Mouse (Mus musculus) thymus, postnatal 10 days (tissue): ENCODE data around the gene Sirt2.

Experiments used
- DNase-seq, 2 experiments: peaks; one replicate each; pipeline ENCODE4 v3.0.0; 2021; ENCODE audit warnings: low spot score in 2 of 2

The Sirt2 gene

GRCm38 (mm10) chr7:28833723-28834347, 67.3 kb downstream of the Sirt2 start, which contains the start of gene Lgals4:
Gene Lgals4 (plus strand): TSS chr7:28833854.
- no peak for DNase-seq

DNA sequence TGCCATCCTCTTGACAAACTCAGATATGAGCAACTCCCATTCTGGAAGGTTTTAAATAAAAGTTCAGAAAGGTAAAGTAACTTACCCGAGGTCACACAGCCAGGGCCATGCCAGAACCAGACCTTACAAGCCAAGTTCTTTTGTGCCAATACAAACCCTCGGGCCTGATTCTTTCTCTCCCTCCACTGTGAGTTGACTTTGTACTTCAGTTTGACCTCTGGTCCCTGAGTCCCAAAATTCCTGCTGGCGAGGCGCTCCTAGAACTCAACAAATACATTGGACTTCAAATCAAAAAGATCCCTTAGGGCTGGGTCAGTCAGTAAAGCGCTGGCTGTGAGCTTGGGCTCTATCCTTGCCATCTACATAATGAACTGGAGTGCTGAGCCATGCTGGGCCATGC, 70.4 kb downstream of the Sirt2 start:
- no peak for DNase-seq
